Mouse (Mus musculus) liver, adult 2 months (tissue): ENCODE measurements around the gene Ahcyl2.

ENCODE experiments used
- CTCF ChIP-seq: fragments of 200-500 bp; IDR thresholded peaks from 2 replicates; pipeline ENCODE4 v1.5.1; 2011; ENCODE audit warnings: low read depth, low read length, control low read depth
- POLR2A ChIP-seq: fragments of 200-500 bp; IDR thresholded peaks from 2 replicates; pipeline ENCODE4 v1.6.1; 2011; ENCODE audit warnings: low read length, control low read depth; ENCODE audit not compliant: insufficient read depth; ENCODE audit errors: extremely low read depth

- TF ChIP-seq CTCF (no peak), POLR2A (no peak)
These were observed 111.8 kb downstream of the Ahcyl2 start for GRCm38 (mm10) chr6:29879579-29879978.
